Mouse (Mus musculus): ENCODE data around the gene Samd10. TPM values are rescaled to one million over a fixed set of nuclear protein-coding genes. Genes with fewer than 3 reads are reported as not detected.

The Samd10 gene
- polyA plus RNA-seq, 1 experiment from 2014 or later: 17.7 TPM

- Histone ChIP-seq H3K27me3 (ENCODE audit: control insufficient read depth, insufficient read depth, low read length) (no peaks in the 10 kb centered on the region), H3K27ac (replicated peaks; ENCODE audit: low read depth, low read length) (no peak overlapping the region), H3K9me3 (ENCODE audit: control insufficient read depth, low read length) (no peaks in the 10 kb centered on the region), H3K4me2 (ENCODE audit: low read depth, severe bottlenecking) (no peak overlapping the region), H3K4me3 (ENCODE audit: low read depth, low read length) (no peak overlapping the region), H3K36me3 (ENCODE audit: control insufficient read depth, insufficient read depth, low read length) (peaks cover 33% of the 10 kb centered on the region), H3K4me1 (ENCODE audit: control insufficient read depth, insufficient read depth, low read length) (peaks cover 5% of the 10 kb centered on the region), H3K9ac (ENCODE audit: low read length) (no peak overlapping the region)
- DNase-seq (ENCODE audit: low spot score) (no peak), ATAC-seq (ENCODE audit: insufficient number of reproducible peaks, low FRiP score, low TSS enrichment, low read depth) (no peak)
- 88% methylated on average over 11 of the region's 11 CpGs for WGBS
These were observed 10.7 kb downstream of the Samd10 start for GRCm38 (mm10) chr2:181588229-181588780.

GRCm38 (mm10) chr2:181587796-181588195 lies 11.2 kb downstream of the Samd10 start:
- no peak for ATAC-seq (ENCODE audit: insufficient number of reproducible peaks, low FRiP score, low TSS enrichment, low read depth)
- WGBS: 76% methylated on average over 6 of the region's 6 CpGs
- Histone ChIP-seq H3K9ac (ENCODE audit: low read length) (no peak overlapping the region), H3K4me1 (ENCODE audit: control insufficient read depth, insufficient read depth, low read length) (peaks cover 5% of the 10 kb centered on the region), H3K9me3 (ENCODE audit: control insufficient read depth, low read length) (no peaks in the 10 kb centered on the region), H3K4me3 (ENCODE audit: low read depth, low read length) (no peak overlapping the region), H3K27me3 (ENCODE audit: control insufficient read depth, insufficient read depth, low read length) (no peaks in the 10 kb centered on the region), H3K27ac (replicated peaks; ENCODE audit: low read depth, low read length) (no peak overlapping the region), H3K36me3 (ENCODE audit: control insufficient read depth, insufficient read depth, low read length) (peaks cover 33% of the 10 kb centered on the region), H3K4me2 (ENCODE audit: low read depth, severe bottlenecking) (no peak overlapping the region)
- no peak for DNase-seq (ENCODE audit: low spot score)

GRCm38 (mm10) chr2:181586124-181586523 lies 12.9 kb downstream of the Samd10 start:
- peaks cover 33% of the 10 kb centered on the region for H3K36me3 ChIP-seq (ENCODE audit: control insufficient read depth, insufficient read depth, low read length)
- DNase-seq (ENCODE audit: low spot score) (no peak), ATAC-seq (ENCODE audit: insufficient number of reproducible peaks, low FRiP score, low TSS enrichment, low read depth) (no peak)
- no peak overlapping the region for H3K9ac ChIP-seq (ENCODE audit: low read length)
- no peak overlapping the region for H3K4me3 ChIP-seq (ENCODE audit: low read depth, low read length)
- H3K4me1 ChIP-seq (ENCODE audit: control insufficient read depth, insufficient read depth, low read length): no peaks in the 10 kb centered on the region
- no peak overlapping the region for H3K27ac ChIP-seq (replicated peaks; ENCODE audit: low read depth, low read length)
- H3K9me3 ChIP-seq (ENCODE audit: control insufficient read depth, low read length): no peaks in the 10 kb centered on the region
- no peak overlapping the region for H3K4me2 ChIP-seq (ENCODE audit: low read depth, severe bottlenecking)
- WGBS: 95% methylated on average over 3 of the region's 3 CpGs
- no peaks in the 10 kb centered on the region for H3K27me3 ChIP-seq (ENCODE audit: control insufficient read depth, insufficient read depth, low read length)

GRCm38 (mm10) chr2:181585506-181585905 lies 13.5 kb downstream of the Samd10 start:
- whole genome bisulfite sequencing: 91% methylated on average over 5 of the region's 5 CpGs
- Histone ChIP-seq H3K27me3 (ENCODE audit: control insufficient read depth, insufficient read depth, low read length) (no peaks in the 10 kb centered on the region), H3K4me2 (ENCODE audit: low read depth, severe bottlenecking) (no peak overlapping the region), H3K9me3 (ENCODE audit: control insufficient read depth, low read length) (no peaks in the 10 kb centered on the region), H3K4me1 (ENCODE audit: control insufficient read depth, insufficient read depth, low read length) (peaks cover 3% of the 10 kb centered on the region; the same call in 1 of the 2 replicates), H3K27ac (replicated peaks; ENCODE audit: low read depth, low read length) (no peak overlapping the region), H3K36me3 (ENCODE audit: control insufficient read depth, insufficient read depth, low read length) (peaks cover 33% of the 10 kb centered on the region), H3K4me3 (ENCODE audit: low read depth, low read length) (no peak overlapping the region), H3K9ac (ENCODE audit: low read length) (no peak overlapping the region)
- DNase-seq (ENCODE audit: low spot score) (no peak), ATAC-seq (ENCODE audit: insufficient number of reproducible peaks, low FRiP score, low TSS enrichment, low read depth) (no peak)

GRCm38 (mm10) chr2:181584411-181584942 lies 14.5 kb downstream of the Samd10 start, which contains the start of gene Uckl1:
TSS of gene Uckl1 (minus strand) at chr2:181584892.
- peaks cover 3% of the 10 kb centered on the region; the same call in 1 of the 2 replicates for H3K4me1 ChIP-seq (ENCODE audit: control insufficient read depth, insufficient read depth, low read length)
- H3K4me3 ChIP-seq (ENCODE audit: low read depth, low read length): no peak within 1 kb of the TSS
- H3K4me2 ChIP-seq (ENCODE audit: low read depth, severe bottlenecking): no peak within 1 kb of the TSS
- DNase-seq (ENCODE audit: low spot score): no peak
- no peak for ATAC-seq (ENCODE audit: insufficient number of reproducible peaks, low FRiP score, low TSS enrichment, low read depth)
- H3K27ac ChIP-seq (replicated peaks; ENCODE audit: low read depth, low read length): no peak within 1 kb of the TSS
- no peak within 1 kb of the TSS for H3K9ac ChIP-seq (ENCODE audit: low read length)
- H3K36me3 ChIP-seq (ENCODE audit: control insufficient read depth, insufficient read depth, low read length): peaks cover 32% of the 10 kb centered on the region
- no peaks in the 10 kb centered on the region for H3K27me3 ChIP-seq (ENCODE audit: control insufficient read depth, insufficient read depth, low read length)
- WGBS: 85% methylated on average over 4 of the region's 4 CpGs
- H3K9me3 ChIP-seq (ENCODE audit: control insufficient read depth, low read length): no peaks in the 10 kb centered on the region

GRCm38 (mm10) chr2:181583460-181584257 lies 15.4 kb downstream of the Samd10 start:
- no peak overlapping the region for H3K27ac ChIP-seq (replicated peaks; ENCODE audit: low read depth, low read length)
- ATAC-seq (ENCODE audit: insufficient number of reproducible peaks, low FRiP score, low TSS enrichment, low read depth) (no peak), DNase-seq (ENCODE audit: low spot score) (peak; percentile 18)
- peaks cover 25% of the 10 kb centered on the region for H3K36me3 ChIP-seq (ENCODE audit: control insufficient read depth, insufficient read depth, low read length)
- no peak overlapping the region for H3K4me3 ChIP-seq (ENCODE audit: low read depth, low read length)
- no peak overlapping the region for H3K4me2 ChIP-seq (ENCODE audit: low read depth, severe bottlenecking)
- no peaks in the 10 kb centered on the region for H3K9me3 ChIP-seq (ENCODE audit: control insufficient read depth, low read length)
- 90% methylated on average over 3 of the region's 3 CpGs for WGBS
- no peaks in the 10 kb centered on the region for H3K27me3 ChIP-seq (ENCODE audit: control insufficient read depth, insufficient read depth, low read length)
- no peak overlapping the region for H3K9ac ChIP-seq (ENCODE audit: low read length)
- H3K4me1 ChIP-seq (ENCODE audit: control insufficient read depth, insufficient read depth, low read length): peaks cover 3% of the 10 kb centered on the region; the same call in 1 of the 2 replicates

- Histone ChIP-seq H3K4me2 (ENCODE audit: low read depth, severe bottlenecking) (no peak overlapping the region), H3K27me3 (ENCODE audit: control insufficient read depth, insufficient read depth, low read length) (no peaks in the 10 kb centered on the region), H3K27ac (replicated peaks; ENCODE audit: low read depth, low read length) (no peak overlapping the region), H3K4me3 (ENCODE audit: low read depth, low read length) (no peak overlapping the region), H3K9ac (ENCODE audit: low read length) (no peak overlapping the region), H3K4me1 (ENCODE audit: control insufficient read depth, insufficient read depth, low read length) (peaks cover 3% of the 10 kb centered on the region; the same call in 1 of the 2 replicates), H3K9me3 (ENCODE audit: control insufficient read depth, low read length) (no peaks in the 10 kb centered on the region), H3K36me3 (ENCODE audit: control insufficient read depth, insufficient read depth, low read length) (peaks cover 22% of the 10 kb centered on the region)
- ATAC-seq (ENCODE audit: insufficient number of reproducible peaks, low FRiP score, low TSS enrichment, low read depth) (no peak), DNase-seq (ENCODE audit: low spot score) (peak; percentile 18)
- WGBS: 92% methylated on average over 1 of the region's 1 CpGs
These were observed 16.1 kb downstream of the Samd10 start for GRCm38 (mm10) chr2:181582939-181583338.

GRCm38 (mm10) chr2:181582358-181582757 lies 16.7 kb downstream of the Samd10 start:
- ATAC-seq (ENCODE audit: insufficient number of reproducible peaks, low FRiP score, low TSS enrichment, low read depth): no peak
- Histone ChIP-seq H3K4me1 (ENCODE audit: control insufficient read depth, insufficient read depth, low read length) (peaks cover 3% of the 10 kb centered on the region; the same call in 1 of the 2 replicates), H3K9me3 (ENCODE audit: control insufficient read depth, low read length) (no peaks in the 10 kb centered on the region), H3K4me3 (ENCODE audit: low read depth, low read length) (0 out of 2 replicates have a peak overlapping the region, but pooled peaks have one; percentile 7), H3K27ac (replicated peaks; ENCODE audit: low read depth, low read length) (no peak overlapping the region), H3K9ac (ENCODE audit: low read length) (no peak overlapping the region), H3K27me3 (ENCODE audit: control insufficient read depth, insufficient read depth, low read length) (no peaks in the 10 kb centered on the region), H3K36me3 (ENCODE audit: control insufficient read depth, insufficient read depth, low read length) (peaks cover 22% of the 10 kb centered on the region), H3K4me2 (ENCODE audit: low read depth, severe bottlenecking) (no peak overlapping the region)
- DNase-seq (ENCODE audit: low spot score): peak; percentile 22
- WGBS: 86% methylated on average over 2 of the region's 2 CpGs
